Mouse (Mus musculus) stomach, postnatal 0 days (tissue): ENCODE measurements at regions not wholly inside any gene's neighbourhood (a gene's known extent, or its start where the extent isn't known, plus 50 kb on each side); places are given as distances from the start of the nearest gene placed in this dataset.

Source experiments
- CTCF ChIP-seq: IDR thresholded peaks from 2 replicates; pipeline ENCODE4 v1.5.1; 2016; ENCODE audit warnings: antibody characterized with exemption, low read depth, mild to moderate bottlenecking, moderate library complexity
- EP300 ChIP-seq: optimal IDR thresholded peaks from 2 replicates; pipeline ENCODE3; 2016; ENCODE audit warnings: antibody characterized with exemption

GRCm38 (mm10) chr3:74565176-74565575, 599.7 kb downstream of the Zbbx start:
- TF ChIP-seq EP300 (no peak), CTCF (no peak)
